Mouse (Mus musculus) liver, embryonic 14.5 days (tissue): ENCODE results near the gene Tekt5. TPM values are rescaled to one million over a fixed set of nuclear protein-coding genes. Genes with fewer than 3 reads are reported as not detected.

Experiments
- ATAC-seq: fragments of 200-750 bp; cut with Nextera tagmentation; 2 replicates; pipeline ENCODE4 v1.8.0; 2017; ENCODE audit warnings: moderate number of reproducible peaks, mild to moderate bottlenecking, moderate library complexity; ENCODE audit not compliant: insufficient read depth
- DNase-seq, 3 experiments: peaks; one replicate each; pipeline ENCODE4 v3.0.0-alpha.2; 2012 to 2013; ENCODE audit warnings: low read depth in 3 of 3, low spot score in 3 of 3
- H3K27ac ChIP-seq: fragments of 300-500 bp; sonication (generic); 2 replicates; pipeline ENCODE4 v1.5.1; 2014; ENCODE audit warnings: moderate library complexity, mild to moderate bottlenecking, control low read depth, inconsistent platforms
- H3K27me3 ChIP-seq: fragments of 300-500 bp; sonication (generic); 2 replicates; pipeline ENCODE4 v1.6.1; 2014; ENCODE audit warnings: mild to moderate bottlenecking, low read length, moderate library complexity; ENCODE audit not compliant: control insufficient read depth, insufficient read depth
- H3K36me3 ChIP-seq: fragments of 300-500 bp; sonication (generic); replicated peaks from 2 replicates; pipeline ENCODE4 v1.6.1; 2014; ENCODE audit warnings: low read depth; ENCODE audit not compliant: control insufficient read depth, insufficient read depth
- H3K4me1 ChIP-seq, 2 experiments: fragments of 200-500 bp in 1 of 2; fragments of 300-500 bp in 1 of 2; sonication (generic) in 1 of 2; replicated peaks; 2 replicates each; pipeline ENCODE4 v1.6.1; 2012 to 2014; ENCODE audit warnings: antibody characterized with exemption in 1 of 2, inconsistent platforms in 1 of 2, low read length in 1 of 2; ENCODE audit not compliant: control insufficient read depth in 2 of 2, insufficient read depth in 2 of 2
- H3K4me2 ChIP-seq: fragments of 300-500 bp; sonication (generic); 2 replicates; pipeline ENCODE4 v1.6.1; 2014; ENCODE audit warnings: low read depth, mild to moderate bottlenecking, control low read depth, moderate library complexity
- H3K4me3 ChIP-seq, 2 experiments: fragments of 200-500 bp in 1 of 2; fragments of 300-500 bp in 1 of 2; sonication (generic) in 1 of 2; 2 replicates each; pipeline ENCODE4 v1.5.1; 2012 to 2014; ENCODE audit warnings: low read depth in 2 of 2, low read length in 2 of 2, mild to moderate bottlenecking in 2 of 2, control low read depth in 1 of 2, inconsistent platforms in 1 of 2, moderate library complexity in 1 of 2; ENCODE audit not compliant: insufficient read depth in 1 of 2
- H3K9ac ChIP-seq: fragments of 300-500 bp; sonication (generic); replicated peaks from 2 replicates; pipeline ENCODE4 v1.6.1; 2014; ENCODE audit warnings: mild to moderate bottlenecking, control low read depth, moderate library complexity
- H3K9me3 ChIP-seq: fragments of 300-500 bp; sonication (generic); 2 replicates; pipeline ENCODE4 v1.6.1; 2016; ENCODE audit warnings: low read length, mixed read lengths; ENCODE audit not compliant: control insufficient read depth
- CTCF ChIP-seq: IDR thresholded peaks from 2 replicates; pipeline ENCODE4 v1.5.1; 2016; ENCODE audit warnings: antibody characterized with exemption, low read depth, control low read depth
- EP300 ChIP-seq: IDR thresholded peaks from 2 replicates; pipeline ENCODE4 v1.6.1; 2016; ENCODE audit warnings: antibody characterized with exemption, low read depth
- WGBS: fragments of 180-500 bp; shearing (Covaris S2); extraction: QIAGEN DNeasy Blood & Tissue Kit; methylation state at CpG from one replicate; pipeline ENCODE4 v1.1.7; 2014; ENCODE audit not compliant: insufficient replicate concordance; 5-methylcytosine and 5-hydroxymethylcytosine counted together
- polyA plus RNA-seq, 2 experiments: library from polyadenylated mRNA; depleted of rRNA in 1 of 2; stranded (reverse) in 1 of 2; unstranded in 1 of 2; fragments of >200 nt; fragmentation: Nextera tagmentation in 1 of 2; extraction: Ambion mirVana in 1 of 2; gene quantifications; 2 replicates each; pipeline versions ENCODE4 v1.2.1 to v1.2.3; 2012 to 2014

The Tekt5 gene
- polyA plus RNA-seq, 2 experiments: 0.10 to 0.15 TPM

- DNase-seq (no peak), ATAC-seq (no peak)
- H3K4me2 ChIP-seq: no peak overlapping the region
- no peak overlapping the region for H3K4me3 ChIP-seq
- H3K27ac ChIP-seq: no peak overlapping the region
- no peaks in the 10 kb centered on the region for H3K36me3 ChIP-seq
- no peaks in the 10 kb centered on the region for H3K9me3 ChIP-seq
- WGBS: 58% methylated on average over 10 of the region's 10 CpGs
- H3K9ac ChIP-seq: no peak overlapping the region
- H3K4me1 ChIP-seq: peaks cover 0 to 2% of the 10 kb centered on the region in 2 experiments; a peak in 1 of 4 replicates
- H3K27me3 ChIP-seq: peaks cover 9% of the 10 kb centered on the region
- TF ChIP-seq EP300 (no peak), CTCF (no peak)
Measured at GRCm38 (mm10) chr16:10316493-10317196, 78.6 kb downstream of the Tekt5 start.

GRCm38 (mm10) chr16:10313646-10314088 lies 81.6 kb downstream of the Tekt5 start, which contains the start of gene Emp2:
Gene Emp2 (minus strand): TSS chr16:10313968.
- no peak within 1 kb of the TSS for H3K27ac ChIP-seq
- H3K9me3 ChIP-seq: no peaks in the 10 kb centered on the region
- no peak for TF ChIP-seq EP300
- TF ChIP-seq CTCF: no peak
- DNase-seq: no peak
- 2% methylated on average over 35 of the region's 40 CpGs for WGBS
- no peaks in the 10 kb centered on the region for H3K36me3 ChIP-seq
- H3K4me3 ChIP-seq: peak within 1 kb of the TSS; percentile 32 to 36
- H3K4me2 ChIP-seq: peak within 1 kb of the TSS; percentile 48
- no peaks in the 10 kb centered on the region for H3K4me1 ChIP-seq
- H3K9ac ChIP-seq: no peak within 1 kb of the TSS
- peaks cover 9% of the 10 kb centered on the region for H3K27me3 ChIP-seq
- peak; percentile 33; the same call in 1 of the 2 replicates for ATAC-seq

GRCm38 (mm10) chr16:10313226-10313625 lies 82.1 kb downstream of the Tekt5 start:
- TF ChIP-seq EP300 (no peak), CTCF (no peak)
- peak overlapping the region; percentile 32 to 36 for H3K4me3 ChIP-seq
- no peak overlapping the region for H3K9ac ChIP-seq
- peak overlapping the region; percentile 48 for H3K4me2 ChIP-seq
- H3K27me3 ChIP-seq: peaks cover 9% of the 10 kb centered on the region
- H3K27ac ChIP-seq: no peak overlapping the region
- no peaks in the 10 kb centered on the region for H3K36me3 ChIP-seq
- DNase-seq (no peak), ATAC-seq (no peak)
- H3K4me1 ChIP-seq: no peaks in the 10 kb centered on the region
- 6% methylated on average over 14 of the region's 15 CpGs for WGBS
- no peaks in the 10 kb centered on the region for H3K9me3 ChIP-seq

- Histone ChIP-seq H3K4me1 (no peaks in the 10 kb centered on the region), H3K36me3 (no peaks in the 10 kb centered on the region), H3K9ac (no peak overlapping the region), H3K9me3 (no peaks in the 10 kb centered on the region), H3K4me2 (no peak overlapping the region), H3K27ac (no peak overlapping the region), H3K4me3 (no peak overlapping the region), H3K27me3 (peaks cover 9% of the 10 kb centered on the region)
- no peak for TF ChIP-seq CTCF
- TF ChIP-seq EP300: no peak
- DNase-seq (no peak), ATAC-seq (no peak)
- 40% methylated on average over 4 of the region's 4 CpGs for WGBS
Measured at GRCm38 (mm10) chr16:10311989-10312388, 83.3 kb downstream of the Tekt5 start.

- H3K27ac ChIP-seq: no peak overlapping the region
- 32% methylated on average over 3 of the region's 3 CpGs for WGBS
- H3K4me2 ChIP-seq: no peak overlapping the region
- H3K4me1 ChIP-seq: no peaks in the 10 kb centered on the region
- ATAC-seq (no peak), DNase-seq (no peak)
- no peak overlapping the region for H3K9ac ChIP-seq
- no peaks in the 10 kb centered on the region for H3K9me3 ChIP-seq
- no peak overlapping the region for H3K4me3 ChIP-seq
- no peak for TF ChIP-seq CTCF
- TF ChIP-seq EP300: no peak
- peaks cover 9% of the 10 kb centered on the region for H3K27me3 ChIP-seq
- no peaks in the 10 kb centered on the region for H3K36me3 ChIP-seq
Measured at GRCm38 (mm10) chr16:10311086-10311485, 84.2 kb downstream of the Tekt5 start.
